Mouse (Mus musculus): ENCODE data around the gene Senp6.

Senp6 gene

GRCm38 (mm10) chr9:80171241-80171640, 104.5 kb downstream of the Senp6 start:
- DNase-seq (ENCODE audit: low spot score in 2 of 2) = no peak

- no peak for DNase-seq (ENCODE audit: low spot score in 2 of 2)
Observed at GRCm38 (mm10) chr9:80172396-80173222, 105.9 kb downstream of the Senp6 start.

- DNase-seq (ENCODE audit: low spot score in 2 of 2) = peak in 1 of 2 experiments; percentile 30
Observed at GRCm38 (mm10) chr9:80173629-80174028, 106.9 kb downstream of the Senp6 start.

GRCm38 (mm10) chr9:80176696-80177478, 110.2 kb downstream of the Senp6 start:
- DNase-seq (ENCODE audit: low spot score in 2 of 2) = no peak

GRCm38 (mm10) chr9:80178670-80179069, 112.0 kb downstream of the Senp6 start:
- DNase-seq (ENCODE audit: low spot score in 2 of 2) = no peak

- DNase-seq (ENCODE audit: low spot score in 2 of 2) = no peak
Observed at GRCm38 (mm10) chr9:80179688-80180087, 113.0 kb downstream of the Senp6 start.

- no peak for DNase-seq (ENCODE audit: low spot score in 2 of 2)
Observed at GRCm38 (mm10) chr9:80180771-80181170, 114.1 kb downstream of the Senp6 start.

- DNase-seq (ENCODE audit: low spot score in 2 of 2) = no peak
Observed at GRCm38 (mm10) chr9:80181692-80182091, 115.0 kb downstream of the Senp6 start.

- DNase-seq (ENCODE audit: low spot score in 2 of 2) = no peak
Observed at GRCm38 (mm10) chr9:80184138-80184537, 117.4 kb downstream of the Senp6 start.

GRCm38 (mm10) chr9:80185737-80186136, 119.0 kb downstream of the Senp6 start:
- no peak for DNase-seq (ENCODE audit: low spot score in 2 of 2)

GRCm38 (mm10) chr9:80186693-80187092, 120.0 kb downstream of the Senp6 start:
- DNase-seq (ENCODE audit: low spot score in 2 of 2) = no peak

- no peak for DNase-seq (ENCODE audit: low spot score in 2 of 2)
Observed at GRCm38 (mm10) chr9:80188324-80188893, 121.7 kb downstream of the Senp6 start.

GRCm38 (mm10) chr9:80191240-80191639, 124.5 kb downstream of the Senp6 start:
- no peak for DNase-seq (ENCODE audit: low spot score in 2 of 2)

GRCm38 (mm10) chr9:80192324-80192723, 125.6 kb downstream of the Senp6 start:
- DNase-seq (ENCODE audit: low spot score in 2 of 2) = no peak

- DNase-seq (ENCODE audit: low spot score in 2 of 2) = no peak
Observed at GRCm38 (mm10) chr9:80194446-80194845, 127.7 kb downstream of the Senp6 start.

All from frontal cortex, postnatal 36 days (tissue).